Mouse (Mus musculus): ENCODE data around the gene Olfr467. TPM values are rescaled to one million over a fixed set of nuclear protein-coding genes. Genes with fewer than 3 reads are reported as not detected.
"Not testable (repeated sequence)": the region's sequence is repeated elsewhere in the genome, so short reads cannot be mapped to it uniquely, and the experiment has no call there.

Olfr467 gene
- polyA plus RNA-seq, 1 experiment = not detected

DNA sequence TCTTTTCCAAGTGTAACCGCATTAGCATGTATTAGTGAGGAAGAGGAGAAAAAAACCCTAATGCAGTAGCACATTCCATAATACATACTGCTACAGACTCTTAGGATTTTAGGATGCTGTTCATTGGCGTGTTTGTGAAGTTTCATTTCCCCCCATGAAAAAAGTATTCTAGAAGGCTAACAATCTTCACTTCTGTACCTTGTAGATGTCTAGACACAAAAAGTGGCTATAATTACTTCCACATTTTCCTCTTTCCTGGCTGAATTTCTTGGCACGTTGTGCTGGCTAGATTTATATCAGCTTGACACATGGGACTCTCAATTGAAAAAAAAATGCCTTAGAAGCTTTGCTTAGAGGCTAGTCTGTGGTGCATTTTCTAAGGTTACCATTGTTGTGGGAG is 9.9 kb upstream of the Olfr467 start:
- TF ChIP-seq POLR2A (IDR thresholded peaks at IDR 0.05; ENCODE audit: low read depth, low read length) = no peak
- H3K27ac ChIP-seq (ENCODE audit: insufficient read depth, low read depth, low read length) = no peak overlapping the region
- no peak overlapping the region for H3K4me3 ChIP-seq (ENCODE audit: low read depth, low read length)
- H3K27me3 ChIP-seq (ENCODE audit: control insufficient read depth, insufficient read depth, low read length) = no peaks in the 10 kb centered on the region
- H3K4me1 ChIP-seq (ENCODE audit: control insufficient read depth, insufficient read depth, insufficient read length, low read length) = no peaks in the 10 kb centered on the region
- H3K36me3 ChIP-seq (ENCODE audit: control insufficient read depth, insufficient read depth, low read length) = no peaks in the 10 kb centered on the region
- 65% methylated on average over 3 of the region's 3 CpGs for WGBS

DNA sequence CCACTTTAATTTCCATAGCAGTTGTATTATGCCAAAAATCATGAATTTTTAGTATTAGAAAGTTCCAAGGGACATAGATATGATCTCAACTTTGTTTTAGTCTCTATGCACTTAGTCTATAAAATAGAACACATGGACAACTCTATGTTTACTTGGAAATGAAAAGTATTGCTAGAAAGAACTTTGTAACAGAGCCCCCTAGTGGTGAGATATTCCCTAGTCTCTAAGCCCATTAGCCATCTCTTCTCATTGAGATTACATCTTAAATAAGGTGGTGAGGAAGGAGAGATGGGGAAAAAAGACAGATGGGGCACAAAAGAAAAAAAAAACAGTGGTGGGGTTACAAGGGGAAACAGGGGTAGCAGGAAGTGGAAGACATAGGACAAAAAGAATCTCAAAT is 7.4 kb downstream of the Olfr467 start:
- TF ChIP-seq CTCF (IDR thresholded peaks at IDR 0.05; ENCODE audit: extremely low read depth, insufficient read length, insufficient replicate concordance, low read depth, low read length) (no peak), POLR2A (IDR thresholded peaks at IDR 0.05; ENCODE audit: low read depth, low read length) (no peak)
- H3K27me3 ChIP-seq (ENCODE audit: control insufficient read depth, insufficient read depth, low read length) = no peaks in the 10 kb centered on the region
- no peak overlapping the region for H3K27ac ChIP-seq (ENCODE audit: insufficient read depth, low read depth, low read length)
- no peaks in the 10 kb centered on the region for H3K4me1 ChIP-seq (ENCODE audit: control insufficient read depth, insufficient read depth, insufficient read length, low read length)
- no peaks in the 10 kb centered on the region for H3K36me3 ChIP-seq (ENCODE audit: control insufficient read depth, insufficient read depth, low read length)
- H3K4me3 ChIP-seq (ENCODE audit: low read depth, low read length) = no peak overlapping the region

DNA sequence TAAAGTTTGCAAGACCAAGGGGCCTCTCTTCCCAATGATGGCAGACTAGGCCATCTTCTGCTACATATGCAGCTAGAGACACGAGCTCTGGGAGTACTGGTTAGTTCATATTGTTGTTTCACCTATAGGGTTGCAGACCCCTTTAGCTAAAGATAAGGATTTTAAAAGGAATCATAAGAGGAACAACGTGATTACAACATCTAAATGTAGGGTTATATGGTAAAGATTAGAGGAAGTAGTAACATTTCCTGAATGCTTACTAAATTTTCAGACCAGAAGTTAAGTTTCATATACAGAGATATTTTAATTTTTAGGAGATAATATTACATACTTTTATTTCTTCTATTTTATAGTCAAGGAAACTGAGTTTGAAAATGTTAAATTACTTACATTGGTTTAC is 11.8 kb downstream of the Olfr467 start:
- H3K4me3 ChIP-seq (ENCODE audit: low read depth, low read length); H3K36me3 ChIP-seq (ENCODE audit: control insufficient read depth, insufficient read depth, low read length); H3K27me3 ChIP-seq (ENCODE audit: control insufficient read depth, insufficient read depth, low read length); H3K4me1 ChIP-seq (ENCODE audit: control insufficient read depth, insufficient read depth, insufficient read length, low read length); H3K27ac ChIP-seq (ENCODE audit: insufficient read depth, low read depth, low read length): not testable (repeated sequence)
- 33% methylated on average over 2 of the region's 2 CpGs for WGBS

DNA sequence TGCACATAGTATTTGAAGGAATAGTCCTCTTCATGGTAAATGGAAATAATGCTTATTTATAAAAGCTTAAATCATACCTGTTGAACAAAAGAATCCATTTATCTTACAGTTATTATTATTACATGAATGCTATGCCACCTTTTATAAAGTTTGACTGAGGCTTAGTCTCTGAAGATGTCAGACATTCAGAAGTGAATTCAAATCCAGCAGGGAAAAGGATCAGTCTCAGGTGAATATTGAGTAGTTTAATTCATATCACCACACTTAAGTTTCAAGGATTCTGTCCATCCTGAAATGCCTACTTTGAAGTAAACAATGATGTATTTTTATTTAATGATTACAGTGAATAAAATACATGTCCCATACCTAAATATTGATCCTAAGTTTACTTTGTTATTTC is 13.4 kb downstream of the Olfr467 start, which contains the start of gene Olfr469:
TSS of gene Olfr469 (minus strand) at position 101 of the 400 bp plus-strand sequence.
- H3K36me3 ChIP-seq (ENCODE audit: control insufficient read depth, insufficient read depth, low read length); H3K27me3 ChIP-seq (ENCODE audit: control insufficient read depth, insufficient read depth, low read length); H3K27ac ChIP-seq (ENCODE audit: insufficient read depth, low read depth, low read length); H3K4me1 ChIP-seq (ENCODE audit: control insufficient read depth, insufficient read depth, insufficient read length, low read length); H3K4me3 ChIP-seq (ENCODE audit: low read depth, low read length): not testable (repeated sequence)

DNA sequence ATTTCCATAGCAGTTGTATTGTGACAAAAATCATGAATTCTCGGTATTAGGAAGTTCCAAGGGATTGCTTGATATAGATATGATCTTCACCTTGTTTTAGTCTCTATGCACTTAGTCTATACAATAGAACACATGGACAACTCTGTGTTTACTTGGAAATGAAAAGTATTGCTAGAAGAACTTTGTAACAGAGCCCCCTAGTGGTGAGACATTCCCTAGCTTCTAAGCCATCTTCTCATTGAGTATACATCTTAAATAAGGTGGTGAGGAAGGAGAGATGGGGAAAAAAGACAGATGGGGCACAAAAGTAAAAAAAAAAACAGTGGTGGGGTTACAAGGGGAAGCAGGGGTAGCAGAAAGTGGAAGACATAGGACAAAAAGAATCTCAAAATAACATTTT is 29.7 kb downstream of the Olfr467 start:
- TF ChIP-seq CTCF (IDR thresholded peaks at IDR 0.05; ENCODE audit: extremely low read depth, insufficient read length, insufficient replicate concordance, low read depth, low read length) = no peak
- no peak for TF ChIP-seq POLR2A (IDR thresholded peaks at IDR 0.05; ENCODE audit: low read depth, low read length)
- no peaks in the 10 kb centered on the region for H3K4me1 ChIP-seq (ENCODE audit: control insufficient read depth, insufficient read depth, insufficient read length, low read length)
- no peaks in the 10 kb centered on the region for H3K27me3 ChIP-seq (ENCODE audit: control insufficient read depth, insufficient read depth, low read length)
- no peaks in the 10 kb centered on the region for H3K36me3 ChIP-seq (ENCODE audit: control insufficient read depth, insufficient read depth, low read length)
- no peak overlapping the region for H3K27ac ChIP-seq (ENCODE audit: insufficient read depth, low read depth, low read length)
- 75% methylated on average over 1 of the region's 1 CpGs for WGBS
- no peak overlapping the region for H3K4me3 ChIP-seq (ENCODE audit: low read depth, low read length)

DNA sequence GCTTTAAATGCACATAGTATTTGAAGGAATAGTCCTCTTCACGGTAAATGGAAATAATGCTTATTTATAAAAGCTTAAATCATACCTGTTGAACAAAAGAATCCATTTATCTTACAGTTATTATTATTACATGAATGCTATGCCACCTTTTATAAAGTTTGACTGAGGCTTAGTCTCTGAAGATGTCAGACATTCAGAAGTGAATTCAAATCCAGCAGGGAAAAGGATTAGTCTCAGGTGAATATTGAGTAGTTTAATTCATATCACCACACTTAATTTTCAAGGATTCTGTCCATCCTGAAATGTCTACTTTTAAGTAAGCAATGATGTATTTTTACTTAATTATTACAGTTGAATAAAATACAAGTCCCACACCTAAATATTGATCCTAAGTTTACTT is 35.3 kb downstream of the Olfr467 start, which contains the start of gene Olfr470:
TSS of gene Olfr470 (minus strand) at position 101 of the 400 bp plus-strand sequence.
- H3K27ac ChIP-seq (ENCODE audit: insufficient read depth, low read depth, low read length); H3K4me3 ChIP-seq (ENCODE audit: low read depth, low read length); H3K4me1 ChIP-seq (ENCODE audit: control insufficient read depth, insufficient read depth, insufficient read length, low read length); H3K36me3 ChIP-seq (ENCODE audit: control insufficient read depth, insufficient read depth, low read length); H3K27me3 ChIP-seq (ENCODE audit: control insufficient read depth, insufficient read depth, low read length): not testable (repeated sequence)
- WGBS = 69% methylated on average over 1 of the region's 1 CpGs

Other genes with a start within 250 kb of the Olfr467 start
- 0.57 and 0.81 TPM in 2 replicates for gene Olfml1, start 244.8 kb upstream of the Olfr467 start, polyA plus RNA-seq (2012; rRNA removed)
- 3.9 and 10.6 TPM in 2 replicates for gene Ppfibp2, start 217.1 kb upstream of the Olfr467 start, polyA plus RNA-seq (2012; rRNA removed)
- gene 5330417H12Rik, start 187.1 kb upstream of the Olfr467 start, polyA plus RNA-seq (2012; rRNA removed) = not detected in 2 replicates
- gene Cyb5r2, start 54.2 kb upstream of the Olfr467 start, polyA plus RNA-seq (2012; rRNA removed) = not detected in 2 replicates
- not detected in 2 replicates for gene Ovch2, start 11.1 kb upstream of the Olfr467 start, polyA plus RNA-seq (2012; rRNA removed)
- not detected in 2 replicates for gene Olfr469, start 13.3 kb downstream of the Olfr467 start, polyA plus RNA-seq (2012; rRNA removed)
- not detected in 2 replicates for gene Olfr470, start 35.2 kb downstream of the Olfr467 start, polyA plus RNA-seq (2012; rRNA removed)
- not detected in 2 replicates for gene Olfr472, start 85.6 kb downstream of the Olfr467 start, polyA plus RNA-seq (2012; rRNA removed)
- not detected in 2 replicates for gene Olfr473, start 118.2 kb downstream of the Olfr467 start, polyA plus RNA-seq (2012; rRNA removed)
- not detected in 2 replicates for gene Olfr474, start 142.4 kb downstream of the Olfr467 start, polyA plus RNA-seq (2012; rRNA removed)
- gene Olfr476, start 152.5 kb downstream of the Olfr467 start, polyA plus RNA-seq (2012; rRNA removed) = not detected in 2 replicates
- gene Olfr477, start 174.4 kb downstream of the Olfr467 start, polyA plus RNA-seq (2012; rRNA removed) = not detected in 2 replicates
- gene Olfr478, start 221.7 kb downstream of the Olfr467 start, polyA plus RNA-seq (2012; rRNA removed) = not detected in 2 replicates
- not detected in 2 replicates for gene Olfr479, start 238.4 kb downstream of the Olfr467 start, polyA plus RNA-seq (2012; rRNA removed)